Mouse (Mus musculus) ES-Bruce4 (cell line): ENCODE results near the gene Gm20820. TPM values are rescaled to one million over a fixed set of nuclear protein-coding genes. Genes with fewer than 3 reads are reported as not detected.
"Not testable (repeated sequence)": the region's sequence is repeated elsewhere in the genome, so short reads cannot be mapped to it uniquely, and the experiment has no call there.

Experiments
- H3K27ac ChIP-seq: 2 replicates; pipeline ENCODE4 v1.5.1; 2012; ENCODE audit warnings: low read length, inconsistent platforms; ENCODE audit not compliant: insufficient read depth
- H3K27me3 ChIP-seq: 2 replicates; pipeline ENCODE4 v1.6.1; 2012; ENCODE audit warnings: mild to moderate bottlenecking, low read length, inconsistent platforms; ENCODE audit not compliant: control insufficient read depth, poor library complexity, insufficient read depth, severe bottlenecking
- H3K36me3 ChIP-seq: 2 replicates; pipeline ENCODE4 v1.6.1; 2012; ENCODE audit warnings: inconsistent platforms, mild to moderate bottlenecking, low read length, moderate library complexity; ENCODE audit not compliant: control insufficient read depth, poor library complexity, insufficient read depth, severe bottlenecking
- H3K4me1 ChIP-seq: one replicate; pipeline ENCODE4 v1.8.1; 2011; ENCODE audit warnings: low read length; ENCODE audit not compliant: control insufficient read depth, insufficient read depth
- H3K4me3 ChIP-seq: 2 replicates; pipeline ENCODE4 v1.5.1; 2011; ENCODE audit warnings: low read depth, mild to moderate bottlenecking, low read length
- H3K9ac ChIP-seq: 2 replicates; pipeline ENCODE4 v1.6.1; 2012; ENCODE audit warnings: low read depth, mild to moderate bottlenecking, inconsistent platforms; ENCODE audit not compliant: poor library complexity, severe bottlenecking
- H3K9me3 ChIP-seq: replicated peaks from 2 replicates; pipeline ENCODE4 v1.6.1; 2012; ENCODE audit warnings: mild to moderate bottlenecking, low read length, inconsistent platforms; ENCODE audit not compliant: control insufficient read depth, poor library complexity, insufficient read depth, severe bottlenecking
- polyA plus RNA-seq: library from polyadenylated mRNA; stranded (reverse); fragments of >200 nt; gene quantifications from 2 replicates; pipeline ENCODE4 v1.2.4, GENCODE M21; 2011; ENCODE audit warnings: low read depth; ENCODE audit not compliant: missing spikeins, insufficient read depth, insufficient read length

The Gm20820 gene
- polyA plus RNA-seq: not detected in 2 replicates

- H3K9me3 ChIP-seq, H3K4me1 ChIP-seq, H3K4me3 ChIP-seq, H3K9ac ChIP-seq, H3K27me3 ChIP-seq, H3K36me3 ChIP-seq, H3K27ac ChIP-seq: not testable (repeated sequence)
Measured at GRCm38 (mm10) chrY:86061472-86061871, at the start of gene Gm20820. TSS of gene Gm20820 (plus strand) at chrY:86061772.
